Mouse (Mus musculus) spleen, adult 2 months (tissue): ENCODE measurements around the gene Slc29a1. TPM values are rescaled to one million over a fixed set of nuclear protein-coding genes. Genes with fewer than 3 reads are reported as not detected.

Experiments
- DNase-seq, 2 experiments: peaks; one replicate each; pipeline versions ENCODE4 v3.0.0 to v3.0.0-alpha.2; 2012 to 2021; ENCODE audit warnings: low spot score in 2 of 2, low read depth in 1 of 2
- H3K27ac ChIP-seq: fragments of 200-500 bp; 2 replicates; pipeline ENCODE4 v1.5.1; 2012; ENCODE audit warnings: low read length, inconsistent platforms; ENCODE audit not compliant: insufficient read depth
- H3K27me3 ChIP-seq: fragments of 200-500 bp; 2 replicates; pipeline ENCODE4 v1.6.1; 2012; ENCODE audit warnings: mild to moderate bottlenecking, moderate library complexity, low read length, inconsistent platforms; ENCODE audit not compliant: control insufficient read depth, insufficient read depth
- H3K36me3 ChIP-seq: fragments of 200-500 bp; 2 replicates; pipeline ENCODE4 v1.6.1; 2012; ENCODE audit warnings: mild to moderate bottlenecking, low read length, inconsistent platforms; ENCODE audit not compliant: control insufficient read depth, insufficient read depth
- H3K4me1 ChIP-seq: fragments of 200-500 bp; 2 replicates; pipeline ENCODE4 v1.6.1; 2011; ENCODE audit warnings: inconsistent platforms; ENCODE audit not compliant: control insufficient read depth, insufficient read depth, insufficient read length
- H3K4me3 ChIP-seq: fragments of 200-500 bp; 2 replicates; pipeline ENCODE4 v1.5.1; 2011; ENCODE audit warnings: mild to moderate bottlenecking, inconsistent platforms; ENCODE audit not compliant: insufficient read depth, insufficient read length; ENCODE audit errors: extremely low read depth
- CTCF ChIP-seq: fragments of 200-500 bp; IDR thresholded peaks from 2 replicates; pipeline ENCODE4 v1.5.1; 2011; ENCODE audit warnings: mild to moderate bottlenecking, inconsistent platforms; ENCODE audit not compliant: insufficient read depth, insufficient read length, insufficient replicate concordance; ENCODE audit errors: extremely low read depth
- POLR2A ChIP-seq: fragments of 200-500 bp; IDR thresholded peaks from 2 replicates; pipeline ENCODE4 v1.6.1; 2011; ENCODE audit warnings: low read depth, low read length, inconsistent platforms
- WGBS: fragments of 180-500 bp; shearing (Covaris S2); methylation state at CpG from one replicate; pipeline ENCODE4 v1.1.7; 2018; 5-methylcytosine and 5-hydroxymethylcytosine counted together
- polyA plus RNA-seq: library from polyadenylated mRNA; depleted of rRNA; stranded (reverse); fragments of >200 nt; gene quantifications from 2 replicates; pipeline ENCODE4 v1.2.3, GENCODE M21; 2012

Slc29a1 gene
- polyA plus RNA-seq, 1 experiment = 122 TPM

- Histone ChIP-seq H3K36me3 (no peaks in the 10 kb centered on the region), H3K4me3 (no peak overlapping the region), H3K27me3 (no peaks in the 10 kb centered on the region), H3K4me1 (peaks cover 8% of the 10 kb centered on the region; the same call in 1 of the 2 replicates), H3K27ac (no peak overlapping the region)
- WGBS = 90% methylated on average over 8 of the region's 8 CpGs
- TF ChIP-seq POLR2A (no peak), CTCF (no peak)
- DNase-seq = no peak
These were observed 861 bp upstream of the Slc29a1 start for GRCm38 (mm10) chr17:45600267-45600666.

GRCm38 (mm10) chr17:45598891-45599290, 515 bp downstream of the Slc29a1 start:
- Histone ChIP-seq H3K27me3 (no peaks in the 10 kb centered on the region), H3K4me1 (peaks cover 13% of the 10 kb centered on the region; the same call in 1 of the 2 replicates), H3K27ac (no peak overlapping the region), H3K36me3 (no peaks in the 10 kb centered on the region), H3K4me3 (no peak overlapping the region)
- WGBS = 79% methylated on average over 3 of the region's 3 CpGs
- no peak for TF ChIP-seq POLR2A
- TF ChIP-seq CTCF = no peak
- no peak for DNase-seq

GRCm38 (mm10) chr17:45598376-45598775, 1.0 kb downstream of the Slc29a1 start:
- Histone ChIP-seq H3K27ac (no peak overlapping the region), H3K4me3 (no peak overlapping the region), H3K4me1 (peaks cover 13% of the 10 kb centered on the region; the same call in 1 of the 2 replicates), H3K27me3 (no peaks in the 10 kb centered on the region), H3K36me3 (no peaks in the 10 kb centered on the region)
- DNase-seq = no peak
- 86% methylated on average over 2 of the region's 2 CpGs for WGBS
- TF ChIP-seq POLR2A = no peak
- TF ChIP-seq CTCF = no peak

- no peak for DNase-seq
- no peaks in the 10 kb centered on the region for H3K36me3 ChIP-seq
- H3K27ac ChIP-seq = no peak overlapping the region
- peaks cover 13% of the 10 kb centered on the region; the same call in 1 of the 2 replicates for H3K4me1 ChIP-seq
- H3K4me3 ChIP-seq = no peak overlapping the region
- no peak for TF ChIP-seq POLR2A
- no peak for TF ChIP-seq CTCF
- WGBS = 17% methylated on average over 3 of the region's 3 CpGs
- no peaks in the 10 kb centered on the region for H3K27me3 ChIP-seq
These were observed 1.6 kb downstream of the Slc29a1 start for GRCm38 (mm10) chr17:45597787-45598186.

GRCm38 (mm10) chr17:45596631-45597396, 2.6 kb downstream of the Slc29a1 start:
- peak overlapping the region; percentile 19; the same call in 1 of the 2 replicates for H3K27ac ChIP-seq

GRCm38 (mm10) chr17:45595736-45596390, 3.5 kb downstream of the Slc29a1 start:
- TF ChIP-seq POLR2A = no peak
- no peak for TF ChIP-seq CTCF
- Histone ChIP-seq H3K27me3 (no peaks in the 10 kb centered on the region), H3K36me3 (no peaks in the 10 kb centered on the region), H3K4me1 (peaks cover 18% of the 10 kb centered on the region; the same call in 1 of the 2 replicates), H3K4me3 (peak overlapping the region; percentile 68), H3K27ac (peak overlapping the region; percentile 20; the same call in 1 of the 2 replicates)
- no peak for DNase-seq
- WGBS = 20% methylated on average over 23 of the region's 23 CpGs

More at GRCm38 (mm10) chr17:45596631-45597396, 2.6 kb downstream of the Slc29a1 start:
- no peak overlapping the region for H3K4me3 ChIP-seq
- TF ChIP-seq POLR2A (no peak), CTCF (peak; percentile 58; the same call in 1 of the 2 replicates)
- no peaks in the 10 kb centered on the region for H3K36me3 ChIP-seq
- peak in 1 of 2 experiments; percentile 57 for DNase-seq
- peaks cover 18% of the 10 kb centered on the region; the same call in 1 of the 2 replicates for H3K4me1 ChIP-seq
- H3K27me3 ChIP-seq = no peaks in the 10 kb centered on the region
- 45% methylated on average over 11 of the region's 11 CpGs for WGBS
